Mouse (Mus musculus) spleen, adult 2 months (tissue): ENCODE data around the gene Dennd5a.

Experiments
- CTCF ChIP-seq: fragments of 200-500 bp; IDR thresholded peaks from 2 replicates; pipeline ENCODE4 v1.5.1; 2011; ENCODE audit warnings: mild to moderate bottlenecking, inconsistent platforms; ENCODE audit not compliant: insufficient read depth, insufficient read length, insufficient replicate concordance; ENCODE audit errors: extremely low read depth
- POLR2A ChIP-seq: fragments of 200-500 bp; IDR thresholded peaks from 2 replicates; pipeline ENCODE4 v1.6.1; 2011; ENCODE audit warnings: low read depth, low read length, inconsistent platforms

- TF ChIP-seq POLR2A (no peak), CTCF (no peak)
Measured at GRCm38 (mm10) chr7:109924965-109925364, 35.3 kb downstream of the Dennd5a start.
